Comparison of ENCODE assay signal across 16 mouse cellular contexts in the genomic region with DNA sequence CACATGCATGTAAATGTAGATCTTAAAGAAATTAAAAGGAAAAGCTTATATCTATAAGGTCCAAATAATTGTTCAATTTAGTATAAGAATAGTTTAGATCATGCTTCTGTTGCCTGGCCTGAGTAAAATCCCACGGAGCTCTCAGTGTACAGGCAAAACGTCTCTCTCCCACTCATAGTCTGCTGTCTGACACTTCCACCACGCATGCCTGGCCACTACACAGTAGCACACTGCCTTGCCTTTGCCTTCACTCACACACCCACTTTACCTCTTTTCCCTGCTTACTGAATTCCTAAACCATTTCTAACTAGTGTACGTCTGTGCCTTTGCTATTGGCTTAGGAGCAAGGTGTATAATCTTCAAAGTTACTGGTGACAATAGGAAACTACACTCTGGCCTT.
"Had no signal": no experiment of that assay in that cellular context is flagged by ENCODE, and none has a peak within 500 bp of the region (broad histone marks: within the 10 kb centered on the region; RNA-seq: fewer than 3 reads in every experiment).

No protein-coding gene starts in this region.

- ATAC-seq: hindbrain, embryonic 16.5 days; inflammation-experienced regulatory T-cells, adult 6 months; intestine, embryonic 15.5 days; intestine, postnatal 0 days had no signal

- DNase-seq: gastrocnemius, postnatal 14 days; gastrocnemius, postnatal 36 days; heart, adult 18-20 months; heart, postnatal 10 days; heart, postnatal 4 days; kidney, adult 18-20 months; kidney, adult 8-10 months; kidney, postnatal 10 days; kidney, postnatal 25 days; kidney, postnatal 4 days; liver; liver, embryonic 13.5 days had no signal
